Mouse (Mus musculus) lung, embryonic 15.5 days (tissue): ENCODE data around the gene Eml4. TPM values are rescaled to one million over a fixed set of nuclear protein-coding genes. Genes with fewer than 3 reads are reported as not detected.

Experiments used
- polyA plus RNA-seq: library from polyadenylated mRNA; unstranded; fragments of >200 nt; fragmentation: Nextera tagmentation; extraction: Ambion mirVana; gene quantifications from 2 replicates; pipeline ENCODE4 v1.2.1, GENCODE M21; 2015

The Eml4 gene
- polyA plus RNA-seq, 1 experiment from 2014 or later = 33.8 TPM

Other genes starting within 250 kb of the Eml4 start
- 13.3 and 13.4 TPM in 2 replicates for gene Pkdcc, start 135.6 kb upstream of the Eml4 start, polyA plus RNA-seq
- 165 and 172 TPM in 2 replicates for gene Cox7a2l, start 166.4 kb downstream of the Eml4 start, polyA plus RNA-seq